16 mouse cellular contexts compared by ENCODE assay signal in the genomic region with DNA sequence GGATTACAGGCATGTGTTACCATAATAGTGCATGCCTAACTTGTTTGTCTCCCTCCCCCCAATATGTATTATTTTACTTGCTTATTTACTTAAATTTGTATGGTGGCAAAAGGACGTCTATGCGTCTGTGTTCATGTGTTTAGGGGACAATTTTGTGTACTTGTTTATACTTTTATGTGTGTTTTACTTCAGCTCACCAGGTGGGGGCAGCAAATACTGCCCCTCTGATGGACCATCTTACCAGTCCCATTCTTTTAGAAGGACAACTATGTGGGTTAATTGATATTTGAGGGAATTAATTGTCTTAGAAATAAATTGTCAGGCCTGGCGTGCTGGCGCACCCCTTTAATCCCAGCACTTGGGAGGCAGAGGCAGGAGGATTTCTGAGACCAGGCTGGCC. TPM values are rescaled to one million over a fixed set of nuclear protein-coding genes. Genes with fewer than 3 reads are reported as not detected.
A peak's percentile ranks its signal among the peaks of the same experiment; 100 is the strongest.
DNase-seq lines count a peak whose midpoint lies in the region; ATAC-seq and TF ChIP-seq lines count a peak whose summit lies in the region.
"Had no signal": no experiment of that assay in that cellular context is flagged by ENCODE, and none has a peak within 500 bp of the region (broad histone marks: within the 10 kb centered on the region; RNA-seq: fewer than 3 reads in every experiment).

No protein-coding gene starts in this region.

- intact Hi-C loops in heart, adult 2 months (cut with DNase I): no loop called here

- no peaks in the 10 kb centered on the region for H3K36me3 ChIP-seq in heart, adult 2 months (ENCODE audit: control insufficient read depth, insufficient read depth, low read length)
- H3K36me3 ChIP-seq in heart, embryonic 10.5 days: peaks cover 93% of the 10 kb centered on the region
- peaks cover 27% of the 10 kb centered on the region for H3K36me3 ChIP-seq in midbrain, postnatal 0 days (ENCODE audit: insufficient read depth, low read length)
- H3K36me3 ChIP-seq in midbrain, embryonic 13.5 days: peaks cover 88% of the 10 kb centered on the region
- peaks cover 2% of the 10 kb centered on the region; the same call in 1 of the 2 replicates for H3K36me3 ChIP-seq in stomach, postnatal 0 days (ENCODE audit: control insufficient read depth, insufficient read depth, low read length)
- H3K36me3 ChIP-seq in hindbrain, embryonic 14.5 days (replicated peaks; ENCODE audit: control insufficient read depth, insufficient read depth): peaks cover 92% of the 10 kb centered on the region

- no peaks in the 10 kb centered on the region for H3K9me3 ChIP-seq in heart, embryonic 10.5 days
- no peaks in the 10 kb centered on the region for H3K9me3 ChIP-seq in midbrain, postnatal 0 days (ENCODE audit: low read length)
- H3K9me3 ChIP-seq in midbrain, embryonic 13.5 days: no peaks in the 10 kb centered on the region
- no peaks in the 10 kb centered on the region for H3K9me3 ChIP-seq in stomach, postnatal 0 days (ENCODE audit: control insufficient read depth, low read length)
- H3K9me3 ChIP-seq in hindbrain, embryonic 14.5 days (ENCODE audit: control insufficient read depth, low read length): no peaks in the 10 kb centered on the region
- H3K9me3 ChIP-seq: embryonic facial prominence, embryonic 15.5 days; limb, embryonic 13.5 days had no signal

- no peaks in the 10 kb centered on the region; the same call in 1 of the 2 replicates for H3K79me2 ChIP-seq in heart, adult 2 months (replicated peaks; ENCODE audit: control insufficient read depth, insufficient read depth, low read length)

- H3K9ac ChIP-seq in heart, adult 2 months (ENCODE audit: low read depth, low read length): no peak overlapping the region
- H3K9ac ChIP-seq in midbrain, postnatal 0 days (replicated peaks; ENCODE audit: low read length, poor library complexity, severe bottlenecking): no peak overlapping the region
- H3K9ac ChIP-seq in midbrain, embryonic 13.5 days (replicated peaks): no peak overlapping the region
- no peak overlapping the region for H3K9ac ChIP-seq in stomach, postnatal 0 days (ENCODE audit: low read length)
- H3K9ac ChIP-seq in hindbrain, embryonic 14.5 days: no peak overlapping the region
- H3K9ac ChIP-seq: embryonic facial prominence, embryonic 15.5 days; limb, embryonic 13.5 days had no signal

- H3K4me3 ChIP-seq in heart, adult 2 months: no peak overlapping the region
- H3K4me3 ChIP-seq in heart, embryonic 10.5 days: no peak overlapping the region
- H3K4me3 ChIP-seq in midbrain, postnatal 0 days (ENCODE audit: low read depth, low read length): no peak overlapping the region
- no peak overlapping the region for H3K4me3 ChIP-seq in midbrain, embryonic 13.5 days (replicated peaks)
- H3K4me3 ChIP-seq in stomach, postnatal 0 days (ENCODE audit: low read depth, low read length): no peak overlapping the region
- no peak overlapping the region for H3K4me3 ChIP-seq in hindbrain, embryonic 14.5 days (replicated peaks; ENCODE audit: low read length)
- H3K4me3 ChIP-seq: embryonic facial prominence, embryonic 15.5 days; limb, embryonic 13.5 days had no signal

- 93% methylated on average over 4 of the region's 4 CpGs for WGBS in heart, adult 2 months
- 95% methylated on average over 4 of the region's 4 CpGs for WGBS in heart, embryonic 10.5 days
- 99% methylated on average over 4 of the region's 4 CpGs for WGBS in midbrain, postnatal 0 days
- 97% methylated on average over 4 of the region's 4 CpGs for WGBS in midbrain, embryonic 13.5 days
- 96% methylated on average over 4 of the region's 4 CpGs for WGBS in stomach, postnatal 0 days
- WGBS in hindbrain, embryonic 14.5 days: 95% methylated on average over 4 of the region's 4 CpGs

- H3K4me2 ChIP-seq in midbrain, postnatal 0 days (ENCODE audit: low read depth, low read length, poor library complexity, severe bottlenecking): no peak overlapping the region
- H3K4me2 ChIP-seq in midbrain, embryonic 13.5 days (replicated peaks): no peak overlapping the region
- no peak overlapping the region for H3K4me2 ChIP-seq in stomach, postnatal 0 days (replicated peaks; ENCODE audit: low read depth)
- H3K4me2 ChIP-seq in hindbrain, embryonic 14.5 days (replicated peaks): no peak overlapping the region
- H3K4me2 ChIP-seq: embryonic facial prominence, embryonic 15.5 days; limb, embryonic 13.5 days had no signal

- DNase-seq in heart, adult 2 months: no peak
- DNase-seq in heart, embryonic 10.5 days (ENCODE audit: low spot score): no peak
- no peak for DNase-seq in midbrain, postnatal 0 days (ENCODE audit: low spot score)
- peak; percentile 68 for DNase-seq in ZHBTc4 (ENCODE audit: low read depth, low spot score)
- no peak for DNase-seq in stomach, postnatal 0 days (ENCODE audit: low spot score)
- no peak for DNase-seq in retina, postnatal 1 day
- no peak for DNase-seq in hindbrain, embryonic 14.5 days (ENCODE audit: low spot score)
- DNase-seq: cerebellum, postnatal 25 days; heart, adult 11 months; kidney, adult 9 months; layer of hippocampus, postnatal 36 days; lung, postnatal 14 days; right cerebral cortex, postnatal 4 days had no signal

- peak; percentile 55 for TF ChIP-seq CTCF in heart, adult 2 months (IDR thresholded peaks at IDR 0.05)
- TF ChIP-seq CTCF in midbrain, postnatal 0 days (IDR thresholded peaks at IDR 0.05): peak; percentile 34
- TF ChIP-seq CTCF in stomach, postnatal 0 days (IDR thresholded peaks at IDR 0.05; ENCODE audit: low read depth): peak; percentile 46

- no peak for TF ChIP-seq POLR2A in heart, adult 2 months (IDR thresholded peaks at IDR 0.05; ENCODE audit: insufficient read depth, low read depth, low read length)

- ATAC-seq in midbrain, postnatal 0 days (ENCODE audit: low FRiP score): no peak
- no peak for ATAC-seq in midbrain, embryonic 13.5 days
- ATAC-seq in stomach, postnatal 0 days (ENCODE audit: low FRiP score, low TSS enrichment): no peak
- ATAC-seq in hindbrain, embryonic 14.5 days (ENCODE audit: low FRiP score): no peak

- no peaks in the 10 kb centered on the region; the same call in 1 of the 2 replicates for H3K4me1 ChIP-seq in heart, adult 2 months (ENCODE audit: control insufficient read depth, insufficient read depth, low read length)
- H3K4me1 ChIP-seq in heart, embryonic 10.5 days: no peaks in the 10 kb centered on the region
- no peaks in the 10 kb centered on the region; the same call in 1 of the 2 replicates for H3K4me1 ChIP-seq in midbrain, postnatal 0 days (ENCODE audit: insufficient read depth, low read length)
- H3K4me1 ChIP-seq in midbrain, embryonic 13.5 days (replicated peaks): peaks cover 6% of the 10 kb centered on the region
- no peaks in the 10 kb centered on the region for H3K4me1 ChIP-seq in stomach, postnatal 0 days (replicated peaks; ENCODE audit: control insufficient read depth, insufficient read depth)
- peaks cover 2% of the 10 kb centered on the region for H3K4me1 ChIP-seq in hindbrain, embryonic 14.5 days (replicated peaks; ENCODE audit: control insufficient read depth, insufficient read depth, low read length)
- H3K4me1 ChIP-seq: embryonic facial prominence, embryonic 15.5 days; limb, embryonic 13.5 days had no signal

- no peaks in the 10 kb centered on the region for H3K27me3 ChIP-seq in heart, adult 2 months (ENCODE audit: control insufficient read depth, insufficient read depth, low read length)
- no peaks in the 10 kb centered on the region for H3K27me3 ChIP-seq in heart, embryonic 10.5 days (ENCODE audit: insufficient read depth, poor library complexity, severe bottlenecking)
- no peaks in the 10 kb centered on the region for H3K27me3 ChIP-seq in midbrain, postnatal 0 days (ENCODE audit: insufficient read depth, low read length)
- H3K27me3 ChIP-seq in midbrain, embryonic 13.5 days: no peaks in the 10 kb centered on the region
- no peaks in the 10 kb centered on the region for H3K27me3 ChIP-seq in stomach, postnatal 0 days (ENCODE audit: control insufficient read depth, insufficient read depth, low read length)
- no peaks in the 10 kb centered on the region for H3K27me3 ChIP-seq in hindbrain, embryonic 14.5 days (ENCODE audit: control insufficient read depth, insufficient read depth, low read length)
- H3K27me3 ChIP-seq: embryonic facial prominence, embryonic 15.5 days; limb, embryonic 13.5 days had no signal

- H3K27ac ChIP-seq in heart, adult 2 months: no peak overlapping the region
- H3K27ac ChIP-seq in heart, embryonic 10.5 days: no peak overlapping the region
- H3K27ac ChIP-seq in midbrain, postnatal 0 days (ENCODE audit: low read depth, low read length): no peak overlapping the region
- no peak overlapping the region for H3K27ac ChIP-seq in midbrain, embryonic 13.5 days
- no peak overlapping the region for H3K27ac ChIP-seq in stomach, postnatal 0 days (replicated peaks)
- no peak overlapping the region for H3K27ac ChIP-seq in hindbrain, embryonic 14.5 days
- H3K27ac ChIP-seq: embryonic facial prominence, embryonic 15.5 days; limb, embryonic 13.5 days had no signal

- TF ChIP-seq EP300 in heart, adult 2 months (IDR thresholded peaks at IDR 0.05; ENCODE audit: insufficient read depth, low read depth, low read length): no peak
- no peak for TF ChIP-seq EP300 in stomach, postnatal 0 days (optimal IDR thresholded peaks at IDR 0.05)

RNA-seq across cellular contexts. Expression of a gene that starts 6.7 kb away (rescaled TPM):
- 10 to 100 TPM; 14.1 to 16.3 TPM for total RNA-seq in heart, adult 2 months (2021)
- polyA plus RNA-seq in heart, adult 2 months (2012; rRNA removed): 7.8 and 13.2 TPM in 2 replicates
- polyA plus RNA-seq in heart, embryonic 10.5 days (2016; fragmentation: Nextera tagmentation; extraction: Ambion mirVana): 56.3 and 67.1 TPM in 2 replicates
- 47.8 and 60.3 TPM in 2 replicates for total RNA-seq in midbrain, postnatal 0 days (2014; rRNA removed)
- polyA plus RNA-seq in midbrain, postnatal 0 days (2015; fragmentation: Nextera tagmentation; extraction: Ambion mirVana): 28.7 and 39.2 TPM in 2 replicates
- 116 and 119 TPM in 2 replicates for polyA plus RNA-seq in midbrain, embryonic 13.5 days (2015; fragmentation: Nextera tagmentation; extraction: Ambion mirVana)
- polyA plus RNA-seq in stomach, postnatal 0 days (2015; fragmentation: Nextera tagmentation; extraction: Ambion mirVana): 28.4 and 35.2 TPM in 2 replicates
- polyA plus RNA-seq in hindbrain, embryonic 14.5 days (2014; fragmentation: Nextera tagmentation; extraction: Ambion mirVana): 69.4 and 79.2 TPM in 2 replicates
